Mouse (Mus musculus) ES-Bruce4 (cell line): ENCODE results near the gene Gprc5b.
A peak's percentile ranks its signal among the peaks of the same experiment; 100 is the strongest.

Experiments used
- CTCF ChIP-seq: IDR thresholded peaks from one replicate; pipeline ENCODE4 v1.8.1; 2011; ENCODE audit warnings: low read depth, low read length
- POLR2A ChIP-seq: IDR thresholded peaks from one replicate; pipeline ENCODE4 v1.8.1; 2011; ENCODE audit warnings: low read length; ENCODE audit not compliant: insufficient read depth

DNA sequence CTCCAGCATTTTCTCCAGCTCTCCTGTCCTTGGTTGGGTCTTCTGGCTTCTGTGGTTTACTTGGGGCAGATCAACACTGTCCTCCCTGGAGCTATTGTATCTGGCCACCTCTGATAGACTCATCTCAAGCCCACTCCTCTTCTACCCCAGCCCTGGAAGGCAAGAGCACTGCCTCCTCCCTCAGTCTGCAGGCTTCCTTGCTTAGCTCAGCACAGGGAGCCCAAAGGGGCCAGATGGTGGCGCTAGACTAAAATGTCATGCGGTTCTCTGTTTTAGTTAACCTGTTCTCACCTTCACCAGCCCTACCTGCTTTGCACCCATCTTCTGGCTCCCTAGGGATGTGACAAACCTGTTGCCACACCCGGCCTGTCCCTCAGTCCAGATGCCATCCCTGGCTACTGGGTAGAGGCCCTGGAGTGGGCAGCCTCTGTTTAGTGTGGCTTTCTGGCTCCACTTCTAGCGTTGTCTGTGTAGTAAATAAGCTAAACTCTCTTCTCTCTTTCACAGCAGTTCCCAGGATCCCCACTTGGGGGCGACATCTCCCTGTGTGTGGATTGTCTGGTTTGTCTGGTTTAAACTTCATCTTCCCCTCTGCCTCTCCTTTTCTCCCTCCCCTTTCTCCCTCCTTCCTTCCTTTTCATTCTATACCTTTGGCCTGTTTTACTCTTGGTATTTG, 16.0 kb upstream of the Gprc5b start:
- TF ChIP-seq CTCF, result peak; percentile 41
- TF ChIP-seq POLR2A, result no peak
